Mouse (Mus musculus) spleen, postnatal 0 days (tissue): ENCODE results near the gene Gm4894. TPM values are rescaled to one million over a fixed set of nuclear protein-coding genes. Genes with fewer than 3 reads are reported as not detected.

Experiments used
- polyA plus RNA-seq: library from polyadenylated mRNA; unstranded; fragments of >200 nt; fragmentation: Nextera tagmentation; extraction: Ambion mirVana; gene quantifications from 2 replicates; pipeline ENCODE4 v1.2.1, GENCODE M21; 2015

Gene Gm4894
- polyA plus RNA-seq, result not detected in 2 replicates

DNA sequence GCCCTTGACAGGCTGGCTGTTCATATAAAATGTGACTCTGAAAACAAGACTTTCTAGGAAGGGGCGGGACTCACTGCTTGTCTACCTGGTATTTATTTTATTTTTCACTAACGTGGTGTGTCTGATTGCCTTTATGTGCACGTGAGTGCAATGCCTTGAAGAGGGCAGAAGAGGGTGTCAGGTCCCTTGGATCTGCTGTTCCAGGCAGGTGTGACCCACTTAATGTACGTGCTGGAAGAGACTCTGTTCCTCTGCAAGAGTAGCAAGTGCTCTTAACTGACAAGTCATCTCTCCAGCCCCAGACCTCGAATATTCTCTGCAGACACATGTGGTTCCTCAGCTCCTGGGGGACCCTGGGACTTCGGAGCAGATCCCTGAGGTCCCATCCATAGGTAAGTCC, at the start of gene Gm4894:
Gene Gm4894, plus strand, starts transcription at position 301 of the 400 bp plus-strand sequence.

Other genes with a start within 250 kb of the Gm4894 start
- 23.1 and 23.5 TPM in 2 replicates for gene Zw10, start 194.9 kb upstream of the Gm4894 start, polyA plus RNA-seq
- gene Tmprss5, start 169.3 kb upstream of the Gm4894 start, polyA plus RNA-seq, result not detected in 2 replicates
- gene Drd2, start 90.1 kb downstream of the Gm4894 start, polyA plus RNA-seq, result 0.05 TPM in 1 of 2 replicates, not detected in the other
- gene Ankk1, start 176.5 kb downstream of the Gm4894 start, polyA plus RNA-seq, result not detected in 2 replicates
- 0.38 and 0.41 TPM in 2 replicates for gene Ttc12, start 235.7 kb downstream of the Gm4894 start, polyA plus RNA-seq